Mouse (Mus musculus) lung, embryonic 16.5 days (tissue): ENCODE results near the gene Ebna1bp2. TPM values are rescaled to one million over a fixed set of nuclear protein-coding genes. Genes with fewer than 3 reads are reported as not detected.

Experiments
- ATAC-seq: fragments of 200-750 bp; cut with Nextera tagmentation; 2 replicates; pipeline ENCODE4 v1.8.0; 2017; ENCODE audit warnings: low read depth, mild to moderate bottlenecking, moderate library complexity
- H3K27ac ChIP-seq: fragments of 300-500 bp; sonication (generic); 2 replicates; pipeline ENCODE4 v1.5.1; 2014; ENCODE audit warnings: mild to moderate bottlenecking, control low read depth, low read length
- H3K27me3 ChIP-seq: fragments of 300-500 bp; sonication (generic); 2 replicates; pipeline ENCODE4 v1.6.1; 2014; ENCODE audit warnings: low read depth, low read length, mixed read lengths; ENCODE audit not compliant: control insufficient read depth, insufficient read depth
- H3K36me3 ChIP-seq: fragments of 300-500 bp; sonication (generic); 2 replicates; pipeline ENCODE4 v1.6.1; 2014; ENCODE audit warnings: low read length; ENCODE audit not compliant: control insufficient read depth, insufficient read depth
- H3K4me1 ChIP-seq: fragments of 300-500 bp; sonication (generic); replicated peaks from 2 replicates; pipeline ENCODE4 v1.6.1; 2014; ENCODE audit warnings: low read length, mixed read lengths; ENCODE audit not compliant: control insufficient read depth, insufficient read depth
- H3K4me2 ChIP-seq: fragments of 300-500 bp; sonication (generic); 2 replicates; pipeline ENCODE4 v1.6.1; 2014; ENCODE audit warnings: low read depth, low read length, control low read depth
- H3K4me3 ChIP-seq: fragments of 300-500 bp; sonication (generic); 2 replicates; pipeline ENCODE4 v1.5.1; 2014; ENCODE audit warnings: mild to moderate bottlenecking, low read length, control low read depth
- H3K9ac ChIP-seq: fragments of 300-500 bp; sonication (generic); 2 replicates; pipeline ENCODE4 v1.6.1; 2014; ENCODE audit warnings: low read length, control low read depth
- H3K9me3 ChIP-seq: fragments of 300-500 bp; sonication (generic); 2 replicates; pipeline ENCODE4 v1.6.1; 2016; ENCODE audit warnings: low read length; ENCODE audit not compliant: control insufficient read depth
- WGBS: fragments of 180-500 bp; shearing (Covaris S2); extraction: QIAGEN DNeasy Blood & Tissue Kit; methylation state at CpG from one replicate; pipeline ENCODE4 v1.1.7; 2014; 5-methylcytosine and 5-hydroxymethylcytosine counted together
- polyA plus RNA-seq: library from polyadenylated mRNA; unstranded; fragments of >200 nt; fragmentation: Nextera tagmentation; extraction: Ambion mirVana; gene quantifications from 2 replicates; pipeline ENCODE4 v1.2.1, GENCODE M21; 2015

Gene Ebna1bp2
- polyA plus RNA-seq, result 116 and 125 TPM in 2 replicates

- Histone ChIP-seq H3K4me1 (peaks cover 10% of the 10 kb centered on the region), H3K27ac (peak within 1 kb of the TSS; percentile 3; the same call in 1 of the 2 replicates), H3K4me3 (peak within 1 kb of the TSS; percentile 76), H3K27me3 (no peaks in the 10 kb centered on the region), H3K36me3 (peaks cover 13% of the 10 kb centered on the region), H3K9me3 (peaks cover 2% of the 10 kb centered on the region; the same call in 1 of the 2 replicates), H3K4me2 (peak within 1 kb of the TSS; percentile 94), H3K9ac (peak within 1 kb of the TSS; percentile 77)
- peak; percentile 95 for ATAC-seq
- WGBS, result 1% methylated on average over 38 of the region's 41 CpGs
Observed at GRCm38 (mm10) chr4:118620279-118620966, at the start of gene Ebna1bp2, which contains the start of gene Cfap57. Gene Ebna1bp2 (plus strand): TSS chr4:118620799. Gene Cfap57 (minus strand): TSS chr4:118620777.

GRCm38 (mm10) chr4:118571441-118571840, 49.2 kb upstream of the Ebna1bp2 start:
- no peak overlapping the region for H3K4me3 ChIP-seq
- H3K36me3 ChIP-seq, result no peaks in the 10 kb centered on the region
- H3K9ac ChIP-seq, result no peak overlapping the region
- WGBS, result 75% methylated on average over 15 of the region's 15 CpGs
- no peaks in the 10 kb centered on the region for H3K4me1 ChIP-seq
- H3K27me3 ChIP-seq, result no peaks in the 10 kb centered on the region
- H3K27ac ChIP-seq, result no peak overlapping the region
- H3K9me3 ChIP-seq, result no peaks in the 10 kb centered on the region
- ATAC-seq, result no peak
- no peak overlapping the region for H3K4me2 ChIP-seq

GRCm38 (mm10) chr4:118576097-118576496, 44.5 kb upstream of the Ebna1bp2 start:
- Histone ChIP-seq H3K27me3 (no peaks in the 10 kb centered on the region), H3K27ac (no peak overlapping the region), H3K36me3 (no peaks in the 10 kb centered on the region), H3K9me3 (no peaks in the 10 kb centered on the region), H3K4me1 (no peaks in the 10 kb centered on the region), H3K4me3 (no peak overlapping the region), H3K4me2 (no peak overlapping the region), H3K9ac (no peak overlapping the region)
- no peak for ATAC-seq
- 2% methylated on average over 6 of the region's 6 CpGs for WGBS

GRCm38 (mm10) chr4:118579313-118579712, 41.3 kb upstream of the Ebna1bp2 start:
- WGBS, result 44% methylated on average over 13 of the region's 13 CpGs
- Histone ChIP-seq H3K9me3 (no peaks in the 10 kb centered on the region), H3K36me3 (no peaks in the 10 kb centered on the region), H3K27me3 (no peaks in the 10 kb centered on the region), H3K4me3 (no peak overlapping the region), H3K27ac (no peak overlapping the region), H3K4me2 (no peak overlapping the region), H3K4me1 (no peaks in the 10 kb centered on the region), H3K9ac (no peak overlapping the region)
- ATAC-seq, result no peak

GRCm38 (mm10) chr4:118581508-118581907, 39.1 kb upstream of the Ebna1bp2 start:
- Histone ChIP-seq H3K9ac (no peak overlapping the region), H3K4me2 (no peak overlapping the region), H3K27me3 (no peaks in the 10 kb centered on the region), H3K4me1 (no peaks in the 10 kb centered on the region), H3K4me3 (no peak overlapping the region), H3K27ac (no peak overlapping the region), H3K9me3 (no peaks in the 10 kb centered on the region), H3K36me3 (no peaks in the 10 kb centered on the region)
- 47% methylated on average over 11 of the region's 11 CpGs for WGBS
- no peak for ATAC-seq

- no peak overlapping the region for H3K4me2 ChIP-seq
- H3K9me3 ChIP-seq, result no peaks in the 10 kb centered on the region
- H3K4me3 ChIP-seq, result no peak overlapping the region
- H3K9ac ChIP-seq, result no peak overlapping the region
- no peak for ATAC-seq
- H3K36me3 ChIP-seq, result no peaks in the 10 kb centered on the region
- H3K4me1 ChIP-seq, result peaks cover 3% of the 10 kb centered on the region; the same call in 1 of the 2 replicates
- no peak overlapping the region for H3K27ac ChIP-seq
- H3K27me3 ChIP-seq, result no peaks in the 10 kb centered on the region
- 94% methylated on average over 8 of the region's 8 CpGs for WGBS
Observed at GRCm38 (mm10) chr4:118582629-118583028, 38.0 kb upstream of the Ebna1bp2 start.

GRCm38 (mm10) chr4:118589053-118589732, 31.4 kb upstream of the Ebna1bp2 start:
- H3K4me1 ChIP-seq, result peaks cover 4% of the 10 kb centered on the region; the same call in 1 of the 2 replicates
- no peak overlapping the region for H3K9ac ChIP-seq
- H3K9me3 ChIP-seq, result no peaks in the 10 kb centered on the region
- ATAC-seq, result no peak
- H3K27ac ChIP-seq, result no peak overlapping the region
- WGBS, result 68% methylated on average over 12 of the region's 12 CpGs
- no peak overlapping the region for H3K4me2 ChIP-seq
- H3K36me3 ChIP-seq, result no peaks in the 10 kb centered on the region
- no peaks in the 10 kb centered on the region for H3K27me3 ChIP-seq
- H3K4me3 ChIP-seq, result no peak overlapping the region

- Histone ChIP-seq H3K27ac (no peak overlapping the region), H3K4me2 (no peak overlapping the region), H3K9me3 (no peaks in the 10 kb centered on the region), H3K36me3 (no peaks in the 10 kb centered on the region), H3K4me3 (no peak overlapping the region), H3K27me3 (no peaks in the 10 kb centered on the region), H3K9ac (no peak overlapping the region), H3K4me1 (peaks cover 4% of the 10 kb centered on the region; the same call in 1 of the 2 replicates)
- ATAC-seq, result no peak
- 9% methylated on average over 7 of the region's 7 CpGs for WGBS
Observed at GRCm38 (mm10) chr4:118589733-118590130, 30.9 kb upstream of the Ebna1bp2 start.

- H3K27ac ChIP-seq, result no peak overlapping the region
- no peaks in the 10 kb centered on the region for H3K4me1 ChIP-seq
- H3K36me3 ChIP-seq, result no peaks in the 10 kb centered on the region
- H3K9ac ChIP-seq, result no peak overlapping the region
- WGBS, result 31% methylated on average over 4 of the region's 4 CpGs
- no peaks in the 10 kb centered on the region for H3K9me3 ChIP-seq
- H3K27me3 ChIP-seq, result no peaks in the 10 kb centered on the region
- H3K4me2 ChIP-seq, result no peak overlapping the region
- no peak overlapping the region for H3K4me3 ChIP-seq
- no peak for ATAC-seq
Observed at GRCm38 (mm10) chr4:118604065-118604464, 16.5 kb upstream of the Ebna1bp2 start.
